Mouse (Mus musculus): ENCODE results near the gene Camta1. TPM values are rescaled to one million over a fixed set of nuclear protein-coding genes. Genes with fewer than 3 reads are reported as not detected.

Camta1 gene
- polyA plus RNA-seq, 1 experiment from 2014 or later: 150 TPM

DNA sequence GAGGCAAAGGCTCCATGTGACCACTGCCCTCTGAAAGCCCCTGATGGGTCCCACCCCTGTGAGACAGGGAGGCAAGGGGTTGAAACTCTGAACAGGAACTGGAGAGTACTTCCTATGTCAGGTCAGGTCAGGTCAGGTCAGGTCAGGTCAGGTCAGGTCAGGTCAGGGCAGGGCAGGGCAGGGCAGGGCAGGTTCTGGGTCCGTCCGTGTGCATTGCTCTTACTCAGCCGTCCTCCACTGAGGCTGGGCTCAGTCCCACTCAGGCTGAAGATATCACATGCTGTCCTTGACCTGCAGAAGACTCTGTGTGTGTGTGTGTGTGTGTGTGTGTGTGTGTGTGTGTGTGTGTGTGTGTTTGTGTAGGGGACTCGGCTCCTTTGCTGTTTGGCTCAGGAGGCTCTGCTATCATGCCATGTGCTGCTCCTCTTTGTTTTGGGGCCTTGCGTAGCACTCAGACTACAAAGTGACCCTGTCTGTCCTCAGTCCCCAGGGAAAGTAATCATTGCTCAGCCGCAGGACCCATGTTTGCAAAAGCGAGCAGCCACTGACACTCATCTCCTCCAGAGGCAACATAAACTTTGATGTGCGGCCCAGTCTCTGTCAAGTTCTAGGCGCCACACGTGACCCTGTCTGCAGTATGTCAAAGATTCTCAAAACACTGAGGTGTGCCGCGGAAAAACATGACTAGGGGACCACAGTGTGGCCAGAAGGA, 488.7 kb downstream of the Camta1 start:
- ATAC-seq (ENCODE audit: low FRiP score) (no peak), DNase-seq (ENCODE audit: low spot score, missing footprints) (no peak)
- H3K36me3 ChIP-seq (ENCODE audit: control insufficient read depth, insufficient read depth, low read length): no peaks in the 10 kb centered on the region
- no peak overlapping the region for H3K27ac ChIP-seq (ENCODE audit: low read depth, low read length)
- no peaks in the 10 kb centered on the region for H3K9me3 ChIP-seq (ENCODE audit: control insufficient read depth, low read length)
- H3K9ac ChIP-seq (ENCODE audit: low read length): no peak overlapping the region
- 67% methylated on average over 12 of the region's 12 CpGs for WGBS
- H3K4me3 ChIP-seq (ENCODE audit: low read depth, low read length): no peak overlapping the region
- H3K4me2 ChIP-seq: no peak overlapping the region
- no peaks in the 10 kb centered on the region for H3K27me3 ChIP-seq (ENCODE audit: control insufficient read depth, insufficient read depth, low read length)
- H3K4me1 ChIP-seq (ENCODE audit: control insufficient read depth, insufficient read depth, low read length): no peaks in the 10 kb centered on the region

DNA sequence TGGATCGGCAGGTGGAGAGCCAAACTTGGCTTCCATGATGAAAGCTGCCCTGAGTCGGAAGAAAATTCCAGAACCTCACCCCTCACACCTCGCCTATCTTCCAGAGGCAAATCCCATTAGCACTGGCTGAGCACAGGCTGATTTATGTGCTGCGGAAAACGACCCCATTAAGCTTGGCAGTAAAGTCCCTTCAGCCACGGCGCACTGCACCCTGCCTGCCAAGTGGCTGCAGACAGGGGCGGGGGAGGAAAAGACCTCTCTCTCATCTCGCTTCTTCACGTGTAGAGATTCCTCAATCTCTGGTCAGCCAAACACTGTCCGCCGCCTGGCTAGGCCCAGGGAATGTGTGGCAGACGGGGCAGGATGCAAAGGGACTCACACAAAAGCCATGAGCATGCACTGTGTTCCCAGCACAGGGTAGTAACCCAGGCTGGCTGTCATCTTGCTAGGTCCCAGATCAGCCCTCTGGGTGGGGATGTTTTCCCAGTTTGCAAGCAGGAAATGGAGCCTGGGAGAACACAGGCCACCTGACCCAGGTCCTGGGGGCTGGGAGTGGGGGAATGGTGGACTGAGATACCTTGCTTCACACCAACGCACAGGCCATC, 494.6 kb downstream of the Camta1 start:
- H3K9me3 ChIP-seq (ENCODE audit: control insufficient read depth, low read length): no peaks in the 10 kb centered on the region
- no peak overlapping the region for H3K4me3 ChIP-seq (ENCODE audit: low read depth, low read length)
- DNase-seq (ENCODE audit: low spot score, missing footprints): no peak
- 60% methylated on average over 14 of the region's 14 CpGs for WGBS
- no peak overlapping the region for H3K27ac ChIP-seq (ENCODE audit: low read depth, low read length)
- H3K9ac ChIP-seq (ENCODE audit: low read length): no peak overlapping the region
- no peak for ATAC-seq (ENCODE audit: low FRiP score)
- H3K27me3 ChIP-seq (ENCODE audit: control insufficient read depth, insufficient read depth, low read length): no peaks in the 10 kb centered on the region
- no peak overlapping the region for H3K4me2 ChIP-seq
- no peaks in the 10 kb centered on the region for H3K36me3 ChIP-seq (ENCODE audit: control insufficient read depth, insufficient read depth, low read length)
- H3K4me1 ChIP-seq (ENCODE audit: control insufficient read depth, insufficient read depth, low read length): no peaks in the 10 kb centered on the region

GRCm38 (mm10) chr4:151360976-151361673, 500.6 kb downstream of the Camta1 start:
- WGBS: 79% methylated on average over 20 of the region's 20 CpGs
- DNase-seq (ENCODE audit: low spot score, missing footprints): no peak
- Histone ChIP-seq H3K4me2 (no peak overlapping the region), H3K4me3 (ENCODE audit: low read depth, low read length) (no peak overlapping the region), H3K4me1 (ENCODE audit: control insufficient read depth, insufficient read depth, low read length) (no peaks in the 10 kb centered on the region), H3K36me3 (ENCODE audit: control insufficient read depth, insufficient read depth, low read length) (no peaks in the 10 kb centered on the region), H3K27ac (ENCODE audit: low read depth, low read length) (no peak overlapping the region), H3K27me3 (ENCODE audit: control insufficient read depth, insufficient read depth, low read length) (no peaks in the 10 kb centered on the region), H3K9me3 (ENCODE audit: control insufficient read depth, low read length) (no peaks in the 10 kb centered on the region), H3K9ac (ENCODE audit: low read length) (no peak overlapping the region)
- no peak for ATAC-seq (ENCODE audit: low FRiP score)

DNA sequence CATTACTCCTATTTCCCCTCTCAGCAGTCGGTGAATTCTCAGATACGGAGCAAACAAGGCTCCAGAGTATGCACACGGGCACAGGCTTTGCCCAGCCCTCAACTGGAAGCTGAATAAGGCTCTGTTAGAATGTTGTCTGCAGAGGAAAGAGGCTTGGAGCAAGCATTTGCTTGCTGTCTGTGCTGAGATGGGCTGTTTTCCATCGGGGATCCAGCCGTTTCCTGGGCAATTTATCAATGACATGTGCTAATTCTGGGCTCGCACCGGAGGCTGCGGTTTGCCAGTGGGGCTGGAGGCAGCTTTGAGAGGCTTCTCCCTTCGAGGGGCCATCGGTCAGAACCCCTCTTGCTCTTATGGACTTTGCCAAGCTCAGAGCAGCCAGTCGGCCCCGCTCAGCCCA, 506.2 kb downstream of the Camta1 start:
- Histone ChIP-seq H3K36me3 (ENCODE audit: control insufficient read depth, insufficient read depth, low read length) (no peaks in the 10 kb centered on the region), H3K27me3 (ENCODE audit: control insufficient read depth, insufficient read depth, low read length) (no peaks in the 10 kb centered on the region), H3K9me3 (ENCODE audit: control insufficient read depth, low read length) (no peaks in the 10 kb centered on the region), H3K4me3 (ENCODE audit: low read depth, low read length) (no peak overlapping the region), H3K9ac (ENCODE audit: low read length) (no peak overlapping the region), H3K27ac (ENCODE audit: low read depth, low read length) (no peak overlapping the region), H3K4me2 (no peak overlapping the region), H3K4me1 (ENCODE audit: control insufficient read depth, insufficient read depth, low read length) (peaks cover 4% of the 10 kb centered on the region)
- no peak for ATAC-seq (ENCODE audit: low FRiP score)
- WGBS: 81% methylated on average over 12 of the region's 12 CpGs
- DNase-seq (ENCODE audit: low spot score, missing footprints): peak; percentile 81

- Histone ChIP-seq H3K9ac (ENCODE audit: low read length) (no peak overlapping the region), H3K4me3 (ENCODE audit: low read depth, low read length) (no peak overlapping the region), H3K27me3 (ENCODE audit: control insufficient read depth, insufficient read depth, low read length) (no peaks in the 10 kb centered on the region), H3K27ac (ENCODE audit: low read depth, low read length) (no peak overlapping the region), H3K4me1 (ENCODE audit: control insufficient read depth, insufficient read depth, low read length) (peaks cover 4% of the 10 kb centered on the region), H3K36me3 (ENCODE audit: control insufficient read depth, insufficient read depth, low read length) (no peaks in the 10 kb centered on the region), H3K4me2 (no peak overlapping the region), H3K9me3 (ENCODE audit: control insufficient read depth, low read length) (no peaks in the 10 kb centered on the region)
- ATAC-seq (ENCODE audit: low FRiP score) (no peak), DNase-seq (ENCODE audit: low spot score, missing footprints) (no peak)
- WGBS: 78% methylated on average over 2 of the region's 2 CpGs
Observed at GRCm38 (mm10) chr4:151352791-151353190, 508.9 kb downstream of the Camta1 start.

- Histone ChIP-seq H3K36me3 (ENCODE audit: control insufficient read depth, insufficient read depth, low read length) (no peaks in the 10 kb centered on the region), H3K4me1 (ENCODE audit: control insufficient read depth, insufficient read depth, low read length) (peaks cover 4% of the 10 kb centered on the region), H3K27ac (ENCODE audit: low read depth, low read length) (no peak overlapping the region), H3K9me3 (ENCODE audit: control insufficient read depth, low read length) (no peaks in the 10 kb centered on the region), H3K4me2 (no peak overlapping the region), H3K4me3 (ENCODE audit: low read depth, low read length) (no peak overlapping the region), H3K27me3 (ENCODE audit: control insufficient read depth, insufficient read depth, low read length) (no peaks in the 10 kb centered on the region), H3K9ac (ENCODE audit: low read length) (no peak overlapping the region)
- ATAC-seq (ENCODE audit: low FRiP score): no peak
- DNase-seq (ENCODE audit: low spot score, missing footprints): peak; percentile 66
- WGBS: 92% methylated on average over 4 of the region's 4 CpGs
Observed at GRCm38 (mm10) chr4:151352249-151352648, 509.4 kb downstream of the Camta1 start.

GRCm38 (mm10) chr4:151351757-151352156, 509.9 kb downstream of the Camta1 start:
- WGBS: 62% methylated on average over 12 of the region's 12 CpGs
- DNase-seq (ENCODE audit: low spot score, missing footprints) (peak; percentile 75), ATAC-seq (ENCODE audit: low FRiP score) (0 out of 2 replicates have a peak, but pooled peaks have one; percentile 27)
- no peak overlapping the region for H3K9ac ChIP-seq (ENCODE audit: low read length)
- H3K27me3 ChIP-seq (ENCODE audit: control insufficient read depth, insufficient read depth, low read length): no peaks in the 10 kb centered on the region
- H3K36me3 ChIP-seq (ENCODE audit: control insufficient read depth, insufficient read depth, low read length): no peaks in the 10 kb centered on the region
- peaks cover 4% of the 10 kb centered on the region for H3K4me1 ChIP-seq (ENCODE audit: control insufficient read depth, insufficient read depth, low read length)
- H3K4me2 ChIP-seq: no peak overlapping the region
- no peaks in the 10 kb centered on the region for H3K9me3 ChIP-seq (ENCODE audit: control insufficient read depth, low read length)
- no peak overlapping the region for H3K27ac ChIP-seq (ENCODE audit: low read depth, low read length)
- no peak overlapping the region for H3K4me3 ChIP-seq (ENCODE audit: low read depth, low read length)

DNA sequence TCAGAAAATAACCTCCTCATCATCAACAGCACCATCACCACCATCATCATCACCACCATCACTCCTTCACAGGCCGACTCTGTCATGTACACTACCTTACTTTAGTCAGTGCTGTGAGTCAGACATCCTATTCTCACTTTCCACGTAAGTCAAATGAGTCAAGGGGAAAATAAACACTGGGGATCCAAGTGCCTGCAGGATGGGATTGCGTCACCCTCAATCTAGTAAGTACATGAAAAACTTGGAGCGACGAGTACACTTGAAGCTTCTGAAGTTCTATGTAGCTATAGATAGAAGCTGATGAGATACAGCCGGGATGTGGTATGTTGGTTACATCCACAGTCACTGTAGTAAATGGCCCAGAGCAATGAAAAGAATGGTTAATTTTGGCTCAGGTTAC, 514.1 kb downstream of the Camta1 start:
- ATAC-seq (ENCODE audit: low FRiP score) (no peak), DNase-seq (ENCODE audit: low spot score, missing footprints) (peak; percentile 71)
- Histone ChIP-seq H3K4me2 (no peak overlapping the region), H3K9me3 (ENCODE audit: control insufficient read depth, low read length) (no peaks in the 10 kb centered on the region), H3K27me3 (ENCODE audit: control insufficient read depth, insufficient read depth, low read length) (no peaks in the 10 kb centered on the region), H3K4me3 (ENCODE audit: low read depth, low read length) (no peak overlapping the region), H3K27ac (ENCODE audit: low read depth, low read length) (no peak overlapping the region), H3K4me1 (ENCODE audit: control insufficient read depth, insufficient read depth, low read length) (0 out of 2 replicates have a peak, but pooled peaks cover 2% of the 10 kb centered on the region), H3K36me3 (ENCODE audit: control insufficient read depth, insufficient read depth, low read length) (no peaks in the 10 kb centered on the region), H3K9ac (ENCODE audit: low read length) (no peak overlapping the region)
- WGBS: 94% methylated on average over 6 of the region's 6 CpGs

- peak; percentile 26 for DNase-seq (ENCODE audit: low spot score, missing footprints)
- no peak overlapping the region for H3K9ac ChIP-seq (ENCODE audit: low read length)
- 0 out of 2 replicates have a peak, but pooled peaks cover 2% of the 10 kb centered on the region for H3K4me1 ChIP-seq (ENCODE audit: control insufficient read depth, insufficient read depth, low read length)
- H3K9me3 ChIP-seq (ENCODE audit: control insufficient read depth, low read length): no peaks in the 10 kb centered on the region
- no peaks in the 10 kb centered on the region for H3K36me3 ChIP-seq (ENCODE audit: control insufficient read depth, insufficient read depth, low read length)
- no peak overlapping the region for H3K4me2 ChIP-seq
- H3K27me3 ChIP-seq (ENCODE audit: control insufficient read depth, insufficient read depth, low read length): no peaks in the 10 kb centered on the region
- no peak overlapping the region for H3K4me3 ChIP-seq (ENCODE audit: low read depth, low read length)
- no peak for ATAC-seq (ENCODE audit: low FRiP score)
- 86% methylated on average over 12 of the region's 12 CpGs for WGBS
- no peak overlapping the region for H3K27ac ChIP-seq (ENCODE audit: low read depth, low read length)
Observed at GRCm38 (mm10) chr4:151346673-151347072, 515.0 kb downstream of the Camta1 start.
